Mouse (Mus musculus): ENCODE results near the gene Crnkl1. TPM values are rescaled to one million over a fixed set of nuclear protein-coding genes. Genes with fewer than 3 reads are reported as not detected.
"Not testable (repeated sequence)": the region's sequence is repeated elsewhere in the genome, so short reads cannot be mapped to it uniquely, and the experiment has no call there.

The Crnkl1 gene
- polyA plus RNA-seq, 1 experiment from 2014 or later, result 38.9 TPM

DNA sequence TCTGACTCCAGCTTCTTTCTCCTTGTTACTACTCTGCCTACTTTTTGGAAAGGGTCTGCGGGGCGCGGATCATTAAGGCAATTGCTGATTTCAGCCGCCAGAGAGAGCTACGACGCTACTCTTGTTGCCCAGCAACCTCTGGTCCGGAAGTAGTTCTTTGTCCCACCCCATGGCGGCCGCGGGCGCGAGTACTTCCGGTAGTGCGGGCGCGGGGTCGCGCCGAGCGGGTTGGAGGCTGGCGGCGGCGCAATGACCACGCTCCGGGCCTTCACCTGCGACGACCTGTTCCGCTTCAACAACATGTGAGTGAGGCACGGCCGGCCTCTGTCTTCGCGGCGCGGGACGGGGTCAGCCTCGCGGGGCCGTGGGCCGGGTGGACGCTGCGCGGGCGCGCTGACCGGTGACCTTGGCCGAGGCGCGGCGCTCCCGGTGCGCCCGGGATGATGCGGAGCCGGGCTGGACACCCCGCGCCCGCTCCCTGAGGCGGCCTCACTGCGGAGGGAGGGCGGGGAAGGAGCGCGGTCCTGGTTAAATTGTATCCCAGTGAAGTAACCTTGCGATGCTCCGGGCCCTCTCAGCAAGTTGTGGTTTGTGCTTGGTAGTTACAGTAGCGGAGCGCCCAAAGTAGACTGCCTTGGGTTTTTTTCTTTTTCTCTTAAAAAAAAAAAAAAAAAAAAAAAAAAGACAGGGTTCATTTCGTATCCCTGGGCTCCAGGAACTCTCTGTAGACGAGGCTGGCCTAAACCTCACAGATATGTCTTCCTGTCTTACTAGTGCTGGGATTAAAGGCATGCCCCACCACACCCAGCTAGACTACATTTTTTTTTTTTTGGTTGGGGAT, 31.5 kb downstream of the Crnkl1 start:
- peaks cover 20% of the 10 kb centered on the region for H3K4me1 ChIP-seq
- DNase-seq (ENCODE audit: low spot score), result peak; percentile 94
- H3K4me3 ChIP-seq, result peak overlapping the region; percentile 97
- peaks cover 21% of the 10 kb centered on the region for H3K36me3 ChIP-seq
- H3K27me3 ChIP-seq (ENCODE audit: low read depth, poor library complexity, severe bottlenecking), result no peaks in the 10 kb centered on the region
- H3K27ac ChIP-seq, result peak overlapping the region; percentile 97
- WGBS, result under 1% methylated on average over 68 of the region's 68 CpGs
- H3K9me3 ChIP-seq (replicated peaks), result no peaks in the 10 kb centered on the region

DNA sequence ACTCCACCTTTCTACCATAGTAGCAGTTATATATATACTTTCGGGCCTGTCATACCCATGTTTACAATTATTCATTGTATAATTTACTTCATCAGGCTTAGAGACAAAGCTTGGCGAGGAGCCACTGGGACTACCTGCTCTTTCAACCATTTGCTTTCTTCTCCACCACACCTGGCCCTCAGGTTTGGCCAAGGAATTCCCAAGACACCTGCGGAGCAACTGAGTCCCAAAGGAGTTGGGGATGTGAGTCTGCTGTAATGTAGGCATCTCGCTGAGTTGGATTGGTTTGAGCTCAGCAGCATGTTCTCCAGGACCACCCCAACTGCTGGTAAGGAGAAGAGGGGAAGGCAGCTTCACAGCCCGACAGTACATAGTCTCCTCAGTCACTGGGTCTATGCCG, 33.0 kb downstream of the Crnkl1 start, which contains the start of gene Naa20:
Naa20 (plus strand) TSS at position 239 of the 400 bp plus-strand sequence.
- no peak for DNase-seq (ENCODE audit: low spot score)
- peak within 1 kb of the TSS; percentile 97 for H3K4me3 ChIP-seq
- WGBS, result 88% methylated on average over 6 of the region's 6 CpGs
- H3K36me3 ChIP-seq, result peaks cover 15% of the 10 kb centered on the region
- H3K4me1 ChIP-seq, result peaks cover 20% of the 10 kb centered on the region
- H3K27ac ChIP-seq, result peak within 1 kb of the TSS; percentile 97; the same call in 1 of the 2 replicates
- no peaks in the 10 kb centered on the region for H3K9me3 ChIP-seq (replicated peaks)
- no peaks in the 10 kb centered on the region for H3K27me3 ChIP-seq (ENCODE audit: low read depth, poor library complexity, severe bottlenecking)

GRCm38 (mm10) chr2:145900318-145900717, 34.5 kb downstream of the Crnkl1 start:
- H3K27ac ChIP-seq; H3K27me3 ChIP-seq (ENCODE audit: low read depth, poor library complexity, severe bottlenecking); H3K36me3 ChIP-seq; H3K4me3 ChIP-seq; DNase-seq (ENCODE audit: low spot score); H3K9me3 ChIP-seq (replicated peaks): not testable (repeated sequence)
- peaks cover 19% of the 10 kb centered on the region for H3K4me1 ChIP-seq
- 87% methylated on average over 8 of the region's 8 CpGs for WGBS

GRCm38 (mm10) chr2:145898106-145898505, 36.7 kb downstream of the Crnkl1 start:
- H3K9me3 ChIP-seq (replicated peaks), result no peaks in the 10 kb centered on the region
- no peak overlapping the region for H3K4me3 ChIP-seq
- H3K36me3 ChIP-seq, result no peaks in the 10 kb centered on the region
- WGBS, result 87% methylated on average over 9 of the region's 9 CpGs
- no peak overlapping the region for H3K27ac ChIP-seq
- DNase-seq (ENCODE audit: low spot score), result no peak
- H3K27me3 ChIP-seq (ENCODE audit: low read depth, poor library complexity, severe bottlenecking), result no peaks in the 10 kb centered on the region
- H3K4me1 ChIP-seq, result peaks cover 5% of the 10 kb centered on the region; the same call in 1 of the 2 replicates

DNA sequence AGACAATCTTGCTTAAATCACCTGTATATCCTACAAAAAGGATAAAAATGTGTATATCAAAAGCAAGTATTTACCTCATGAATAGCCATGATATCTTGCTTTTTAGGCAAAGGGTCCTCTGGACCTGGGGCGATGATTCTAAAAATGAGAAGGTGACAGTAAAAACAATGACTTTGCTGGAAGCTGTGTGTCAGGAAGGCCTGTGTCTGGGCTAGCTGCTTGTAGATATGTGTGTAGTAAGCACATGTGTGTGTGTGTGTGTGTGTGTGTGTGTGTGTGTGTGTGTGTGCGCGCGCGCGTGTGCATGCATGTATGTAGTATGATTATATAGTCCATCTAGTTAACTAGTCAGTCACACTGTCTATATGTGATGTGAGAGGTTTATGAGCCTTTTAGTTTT, 41.1 kb downstream of the Crnkl1 start:
- H3K27ac ChIP-seq, result no peak overlapping the region
- H3K9me3 ChIP-seq (replicated peaks), result no peaks in the 10 kb centered on the region
- DNase-seq (ENCODE audit: low spot score), result no peak
- peaks cover 4% of the 10 kb centered on the region; the same call in 1 of the 2 replicates for H3K4me1 ChIP-seq
- H3K27me3 ChIP-seq (ENCODE audit: low read depth, poor library complexity, severe bottlenecking), result no peaks in the 10 kb centered on the region
- H3K4me3 ChIP-seq, result no peak overlapping the region
- 98% methylated on average over 6 of the region's 6 CpGs for WGBS
- H3K36me3 ChIP-seq, result no peaks in the 10 kb centered on the region

GRCm38 (mm10) chr2:145890571-145890970, 44.2 kb downstream of the Crnkl1 start:
- peaks cover 5% of the 10 kb centered on the region; the same call in 1 of the 2 replicates for H3K36me3 ChIP-seq
- H3K4me3 ChIP-seq, result no peak overlapping the region
- H3K27ac ChIP-seq, result no peak overlapping the region

GRCm38 (mm10) chr2:145888766-145889480, 45.9 kb downstream of the Crnkl1 start:
- 72% methylated on average over 6 of the region's 6 CpGs for WGBS
- Histone ChIP-seq H3K36me3 (peaks cover 7% of the 10 kb centered on the region; the same call in 1 of the 2 replicates), H3K4me1 (peaks cover 37% of the 10 kb centered on the region), H3K9me3 (replicated peaks) (no peaks in the 10 kb centered on the region), H3K27ac (peak overlapping the region; percentile 59; the same call in 1 of the 2 replicates), H3K4me3 (no peak overlapping the region), H3K27me3 (ENCODE audit: low read depth, poor library complexity, severe bottlenecking) (no peaks in the 10 kb centered on the region)
- no peak for DNase-seq (ENCODE audit: low spot score)

More at GRCm38 (mm10) chr2:145890571-145890970, 44.2 kb downstream of the Crnkl1 start:
- 90% methylated on average over 2 of the region's 2 CpGs for WGBS
- Histone ChIP-seq H3K4me1 (peaks cover 20% of the 10 kb centered on the region), H3K9me3 (replicated peaks) (no peaks in the 10 kb centered on the region), H3K27me3 (ENCODE audit: low read depth, poor library complexity, severe bottlenecking) (no peaks in the 10 kb centered on the region)
- no peak for DNase-seq (ENCODE audit: low spot score)

- Histone ChIP-seq H3K4me3 (no peak overlapping the region), H3K9me3 (replicated peaks) (no peaks in the 10 kb centered on the region), H3K27me3 (ENCODE audit: low read depth, poor library complexity, severe bottlenecking) (no peaks in the 10 kb centered on the region), H3K4me1 (peaks cover 44% of the 10 kb centered on the region), H3K27ac (peak overlapping the region; percentile 28; the same call in 1 of the 2 replicates), H3K36me3 (peaks cover 7% of the 10 kb centered on the region)
- 63% methylated on average over 14 of the region's 14 CpGs for WGBS
- DNase-seq (ENCODE audit: low spot score), result peak; percentile 59
These were observed 46.7 kb downstream of the Crnkl1 start for GRCm38 (mm10) chr2:145887937-145888765.

DNA sequence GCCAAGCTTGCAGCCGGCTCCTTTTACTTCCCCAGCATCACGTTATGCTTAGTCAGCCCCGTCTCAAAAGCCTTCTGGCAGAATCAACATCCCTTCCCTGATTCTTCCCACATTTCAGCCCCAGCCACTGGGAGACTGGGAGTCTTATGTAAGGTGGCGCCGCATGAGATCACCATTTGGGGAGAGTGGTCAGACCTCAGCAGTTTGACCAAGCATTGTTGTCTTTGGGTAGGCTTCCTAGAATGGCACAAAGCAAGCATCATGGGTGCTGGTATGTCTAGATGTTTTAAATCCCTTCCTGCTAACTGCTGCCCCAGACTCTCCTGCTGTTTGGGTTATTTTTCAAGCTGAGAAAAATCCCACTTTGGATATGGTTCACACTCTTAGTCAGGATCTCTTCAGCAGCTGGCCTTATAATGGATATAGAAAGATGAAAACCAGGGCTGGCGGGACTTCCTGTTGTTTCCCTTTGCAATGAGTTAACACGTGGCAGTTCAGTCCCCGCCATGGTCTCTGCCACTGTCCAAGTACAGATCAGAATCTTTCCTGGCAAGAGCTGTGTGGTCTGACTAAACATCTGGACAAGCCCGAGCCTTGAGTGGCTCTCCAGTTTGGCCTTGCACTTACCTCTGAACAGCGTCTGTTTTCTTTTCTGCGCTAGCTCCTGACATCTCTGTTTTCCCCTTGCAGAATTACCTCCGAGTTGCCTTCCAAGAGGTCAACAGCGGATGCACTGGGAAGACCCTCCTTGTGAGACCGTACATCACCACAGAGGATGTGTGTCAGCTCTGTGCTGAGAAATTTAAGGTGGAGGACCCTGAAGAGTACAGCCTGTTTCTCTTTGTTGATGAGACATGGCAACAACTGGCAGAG, 49.7 kb downstream of the Crnkl1 start:
- Histone ChIP-seq H3K36me3 (peaks cover 12% of the 10 kb centered on the region), H3K27me3 (ENCODE audit: low read depth, poor library complexity, severe bottlenecking) (no peaks in the 10 kb centered on the region), H3K9me3 (replicated peaks) (no peaks in the 10 kb centered on the region), H3K4me1 (peaks cover 69% of the 10 kb centered on the region), H3K27ac (peak overlapping the region; percentile 87), H3K4me3 (no peak overlapping the region)
- WGBS, result 62% methylated on average over 14 of the region's 14 CpGs
- DNase-seq (ENCODE audit: low spot score), result no peak

- H3K4me1 ChIP-seq, result peaks cover 71% of the 10 kb centered on the region
- peak; percentile 52 for DNase-seq (ENCODE audit: low spot score)
- peak overlapping the region; percentile 87 for H3K27ac ChIP-seq
- 44% methylated on average over 17 of the region's 17 CpGs for WGBS
- peaks cover 18% of the 10 kb centered on the region for H3K36me3 ChIP-seq
- H3K4me3 ChIP-seq, result peak overlapping the region; percentile 12; the same call in 1 of the 2 replicates
- no peaks in the 10 kb centered on the region for H3K9me3 ChIP-seq (replicated peaks)
- no peaks in the 10 kb centered on the region for H3K27me3 ChIP-seq (ENCODE audit: low read depth, poor library complexity, severe bottlenecking)
These were observed 50.5 kb downstream of the Crnkl1 start for GRCm38 (mm10) chr2:145884036-145884912.

DNA sequence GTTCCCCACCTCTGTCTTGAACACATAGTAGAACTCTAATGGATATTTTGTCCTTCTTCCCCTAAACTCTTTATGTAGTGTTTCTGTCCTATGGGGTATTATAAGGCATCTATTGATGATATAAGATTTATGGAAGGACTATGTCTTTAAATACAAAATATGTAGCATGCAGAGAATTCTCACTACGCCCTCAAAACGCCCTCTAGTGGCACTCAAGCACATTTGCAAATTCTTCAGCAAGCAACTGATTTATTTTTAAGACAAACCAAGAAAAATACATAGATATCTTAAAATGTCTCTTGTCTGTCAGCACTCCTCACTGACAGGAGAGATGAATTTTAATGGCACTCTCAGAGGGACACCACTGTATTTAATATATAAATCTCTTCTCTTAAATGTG, 52.4 kb downstream of the Crnkl1 start:
- H3K4me1 ChIP-seq, result peaks cover 67% of the 10 kb centered on the region
- no peak overlapping the region for H3K4me3 ChIP-seq
- DNase-seq (ENCODE audit: low spot score), result no peak
- peak overlapping the region; percentile 89 for H3K27ac ChIP-seq
- WGBS, result 32% methylated on average over 2 of the region's 2 CpGs
- H3K9me3 ChIP-seq (replicated peaks), result no peaks in the 10 kb centered on the region
- peaks cover 30% of the 10 kb centered on the region for H3K36me3 ChIP-seq
- H3K27me3 ChIP-seq (ENCODE audit: low read depth, poor library complexity, severe bottlenecking), result no peaks in the 10 kb centered on the region

Data from limb, embryonic 10.5 days (tissue).